Comparison of ENCODE assay signal across 8 mouse cellular contexts in genomic region chr15:101316279-101316912, GRCm38 (mm10). TPM values are rescaled to one million over a fixed set of nuclear protein-coding genes. Genes with fewer than 3 reads are reported as not detected.
DNase-seq lines count a peak whose midpoint lies in the region; ATAC-seq lines count a peak whose summit lies in the region.

No protein-coding gene starts in this region.

- H3K4me3 ChIP-seq in kidney, embryonic 14.5 days (ENCODE audit: low read length) = peak overlapping the region; percentile 19
- H3K4me3 ChIP-seq in embryonic facial prominence, embryonic 11.5 days (ENCODE audit: low read depth, low read length) = no peak overlapping the region
- 0 out of 2 replicates have a peak overlapping the region, but pooled peaks have one; percentile 14 for H3K4me3 ChIP-seq in hindbrain, embryonic 15.5 days
- no peak overlapping the region for H3K4me3 ChIP-seq in midbrain, embryonic 13.5 days (replicated peaks)

- H3K27ac ChIP-seq in kidney, embryonic 14.5 days (ENCODE audit: low read depth, low read length) = no peak overlapping the region
- H3K27ac ChIP-seq in embryonic facial prominence, embryonic 11.5 days (replicated peaks; ENCODE audit: low read depth, low read length) = no peak overlapping the region
- H3K27ac ChIP-seq in hindbrain, embryonic 15.5 days (replicated peaks) = no peak overlapping the region
- no peak overlapping the region for H3K27ac ChIP-seq in midbrain, embryonic 13.5 days

- no peaks in the 10 kb centered on the region for H3K9me3 ChIP-seq in kidney, embryonic 14.5 days (ENCODE audit: control insufficient read depth, low read length)
- no peaks in the 10 kb centered on the region for H3K9me3 ChIP-seq in embryonic facial prominence, embryonic 11.5 days (replicated peaks; ENCODE audit: control insufficient read depth, low read length)
- no peaks in the 10 kb centered on the region for H3K9me3 ChIP-seq in hindbrain, embryonic 15.5 days
- no peaks in the 10 kb centered on the region for H3K9me3 ChIP-seq in midbrain, embryonic 13.5 days

- 53% methylated on average over 13 of the region's 13 CpGs for WGBS in kidney, embryonic 14.5 days
- 65% methylated on average over 13 of the region's 13 CpGs for WGBS in embryonic facial prominence, embryonic 11.5 days
- 67% methylated on average over 13 of the region's 13 CpGs for WGBS in hindbrain, embryonic 15.5 days
- 75% methylated on average over 13 of the region's 13 CpGs for WGBS in midbrain, embryonic 13.5 days

- peaks cover 14% of the 10 kb centered on the region for H3K4me1 ChIP-seq in kidney, embryonic 14.5 days (ENCODE audit: control insufficient read depth, insufficient read depth, low read length)
- H3K4me1 ChIP-seq in embryonic facial prominence, embryonic 11.5 days (ENCODE audit: control insufficient read depth, insufficient read depth, low read length) = no peaks in the 10 kb centered on the region
- peaks cover 4% of the 10 kb centered on the region; the same call in 1 of the 2 replicates for H3K4me1 ChIP-seq in hindbrain, embryonic 15.5 days (replicated peaks)
- H3K4me1 ChIP-seq in midbrain, embryonic 13.5 days (replicated peaks) = peaks cover 10% of the 10 kb centered on the region

- peak overlapping the region; percentile 28; the same call in 1 of the 2 replicates for H3K4me2 ChIP-seq in kidney, embryonic 14.5 days (replicated peaks; ENCODE audit: low read depth, low read length)
- no peak overlapping the region for H3K4me2 ChIP-seq in embryonic facial prominence, embryonic 11.5 days (ENCODE audit: low read depth, low read length)
- H3K4me2 ChIP-seq in hindbrain, embryonic 15.5 days = peak overlapping the region; percentile 47
- peak overlapping the region; percentile 36; the same call in 1 of the 2 replicates for H3K4me2 ChIP-seq in midbrain, embryonic 13.5 days (replicated peaks)

- no peaks in the 10 kb centered on the region for H3K27me3 ChIP-seq in kidney, embryonic 14.5 days (ENCODE audit: control insufficient read depth, insufficient read depth, low read length)
- H3K27me3 ChIP-seq in embryonic facial prominence, embryonic 11.5 days (ENCODE audit: control insufficient read depth, insufficient read depth, low read length) = no peaks in the 10 kb centered on the region
- H3K27me3 ChIP-seq in hindbrain, embryonic 15.5 days = no peaks in the 10 kb centered on the region
- H3K27me3 ChIP-seq in midbrain, embryonic 13.5 days = no peaks in the 10 kb centered on the region

- ATAC-seq in kidney, embryonic 14.5 days (ENCODE audit: low FRiP score, low TSS enrichment) = peak; percentile 53; the same call in 1 of the 2 replicates
- peak; percentile 67; the same call in 1 of the 2 replicates for ATAC-seq in embryonic facial prominence, embryonic 11.5 days (replicated peaks; ENCODE audit: insufficient number of reproducible peaks, low FRiP score, low TSS enrichment, low read depth)
- peak; percentile 34; the same call in 1 of the 2 replicates for ATAC-seq in hindbrain, embryonic 15.5 days (ENCODE audit: low FRiP score, low read depth)
- ATAC-seq in midbrain, embryonic 13.5 days = peak; percentile 65
- no peak for ATAC-seq in activated CD4-positive, CD25-positive, alpha-beta regulatory T cell, adult 4 months
- ATAC-seq in erythroblast, adult 5-6 weeks (replicated peaks; ENCODE audit: low FRiP score, poor library complexity, severe bottlenecking) = no peak

- H3K36me3 ChIP-seq in kidney, embryonic 14.5 days (ENCODE audit: control insufficient read depth, insufficient read depth, low read length) = no peaks in the 10 kb centered on the region
- H3K36me3 ChIP-seq in embryonic facial prominence, embryonic 11.5 days (replicated peaks; ENCODE audit: control insufficient read depth, insufficient read depth, low read depth, low read length) = no peaks in the 10 kb centered on the region
- no peaks in the 10 kb centered on the region for H3K36me3 ChIP-seq in hindbrain, embryonic 15.5 days
- no peaks in the 10 kb centered on the region for H3K36me3 ChIP-seq in midbrain, embryonic 13.5 days

- no peak overlapping the region for H3K9ac ChIP-seq in kidney, embryonic 14.5 days (ENCODE audit: low read depth, low read length)
- no peak overlapping the region for H3K9ac ChIP-seq in embryonic facial prominence, embryonic 11.5 days (replicated peaks; ENCODE audit: low read length)
- H3K9ac ChIP-seq in hindbrain, embryonic 15.5 days = no peak overlapping the region
- H3K9ac ChIP-seq in midbrain, embryonic 13.5 days (replicated peaks) = no peak overlapping the region

- DNase-seq in kidney, postnatal 14 days = no peak
- DNase-seq in embryonic facial prominence, embryonic 11.5 days (ENCODE audit: low spot score) = no peak
- DNase-seq in thymus, postnatal 36 days = no peak

RNA-seq across cellular contexts. Expression of gene 6030408B16Rik, which starts 23.4 kb away (rescaled TPM):
- polyA plus RNA-seq in kidney, embryonic 14.5 days (2014; fragmentation: Nextera tagmentation; extraction: Ambion mirVana) = 25.8 and 28.2 TPM in 2 replicates
- polyA plus RNA-seq in embryonic facial prominence, embryonic 11.5 days (2014; fragmentation: Nextera tagmentation; extraction: Ambion mirVana) = 1.6 and 1.7 TPM in 2 replicates
- polyA plus RNA-seq in hindbrain, embryonic 15.5 days (2015; fragmentation: Nextera tagmentation; extraction: Ambion mirVana) = 0.31 TPM in 1 of 2 replicates, not detected in the other
- polyA plus RNA-seq in midbrain, embryonic 13.5 days (2015; fragmentation: Nextera tagmentation; extraction: Ambion mirVana) = 0.26 and 0.46 TPM in 2 replicates
- polyA plus RNA-seq in activated CD4-positive, CD25-positive, alpha-beta regulatory T cell, adult 4 months (2017; shearing (Covaris generic)) = under 1 TPM in 1 of 2 experiments, not detected in 1; 0.38 TPM
- total RNA-seq in erythroblast, adult 5-6 weeks (2015; ENCODE audit: low replicate concordance) = not detected in 2 replicates
- not detected in 2 replicates for total RNA-seq in erythroblast, adult 5-6 weeks (2017; ENCODE audit: low replicate concordance)

RNA-seq across cellular contexts. Expression of gene Atg101, which starts 32.3 kb away (rescaled TPM):
- polyA plus RNA-seq in kidney, embryonic 14.5 days (2014; fragmentation: Nextera tagmentation; extraction: Ambion mirVana) = 71.8 and 76.5 TPM in 2 replicates
- 63.8 and 65.8 TPM in 2 replicates for polyA plus RNA-seq in embryonic facial prominence, embryonic 11.5 days (2014; fragmentation: Nextera tagmentation; extraction: Ambion mirVana)
- polyA plus RNA-seq in hindbrain, embryonic 15.5 days (2015; fragmentation: Nextera tagmentation; extraction: Ambion mirVana) = 75.5 and 76.5 TPM in 2 replicates
- polyA plus RNA-seq in midbrain, embryonic 13.5 days (2015; fragmentation: Nextera tagmentation; extraction: Ambion mirVana) = 79.1 and 82.8 TPM in 2 replicates
- 10 to 100 TPM; 42.8 to 43.6 TPM for polyA plus RNA-seq in activated CD4-positive, CD25-positive, alpha-beta regulatory T cell, adult 4 months (2017; shearing (Covaris generic))
- total RNA-seq in erythroblast, adult 5-6 weeks (2015; ENCODE audit: low replicate concordance) = 7.9 and 14.2 TPM in 2 replicates
- 13.0 and 14.1 TPM in 2 replicates for total RNA-seq in erythroblast, adult 5-6 weeks (2017; ENCODE audit: low replicate concordance)

RNA-seq across cellular contexts. Expression of gene Krt80, which starts 53.6 kb away (rescaled TPM):
- 2.4 and 3.6 TPM in 2 replicates for polyA plus RNA-seq in kidney, embryonic 14.5 days (2014; fragmentation: Nextera tagmentation; extraction: Ambion mirVana)
- 0.31 TPM in 1 of 2 replicates, not detected in the other for polyA plus RNA-seq in embryonic facial prominence, embryonic 11.5 days (2014; fragmentation: Nextera tagmentation; extraction: Ambion mirVana)
- 0.06 and 0.13 TPM in 2 replicates for polyA plus RNA-seq in hindbrain, embryonic 15.5 days (2015; fragmentation: Nextera tagmentation; extraction: Ambion mirVana)
- 0.05 and 0.09 TPM in 2 replicates for polyA plus RNA-seq in midbrain, embryonic 13.5 days (2015; fragmentation: Nextera tagmentation; extraction: Ambion mirVana)
- polyA plus RNA-seq in activated CD4-positive, CD25-positive, alpha-beta regulatory T cell, adult 4 months (2017; shearing (Covaris generic)) = not detected
- 9.4 and 9.6 TPM in 2 replicates for total RNA-seq in erythroblast, adult 5-6 weeks (2015; ENCODE audit: low replicate concordance)
- total RNA-seq in erythroblast, adult 5-6 weeks (2017; ENCODE audit: low replicate concordance) = 2.4 TPM in 2 replicates

Comparison
In these comparisons a context has a peak if more than half of its experiments do, and no peak if none do; other contexts are left out.
1. ATAC-seq: peak in kidney, embryonic 14.5 days (single experiment), embryonic facial prominence, embryonic 11.5 days (single experiment), hindbrain, embryonic 15.5 days (single experiment) and midbrain, embryonic 13.5 days (single experiment); none in activated CD4-positive, CD25-positive, alpha-beta regulatory T cell, adult 4 months (single experiment) and erythroblast, adult 5-6 weeks (single experiment).
2. H3K4me3 ChIP-seq: peak in kidney, embryonic 14.5 days (single experiment) and hindbrain, embryonic 15.5 days (single experiment); none in embryonic facial prominence, embryonic 11.5 days (single experiment) and midbrain, embryonic 13.5 days (single experiment).